ENCODE assay signal across 23 mouse cellular contexts in genomic region chr9:85423908-85424307, GRCm38 (mm10).
DNase-seq lines count a peak whose midpoint lies in the region; ATAC-seq lines count a peak whose summit lies in the region.
"Had no signal": no experiment of that assay in that cellular context is flagged by ENCODE, and none has a peak within 500 bp of the region (broad histone marks: within the 10 kb centered on the region; RNA-seq: fewer than 3 reads in every experiment).

No protein-coding gene starts in this region.

- no peaks in the 10 kb centered on the region for H3K27me3 ChIP-seq in splenic B cell, adult 2 months (ENCODE audit: control insufficient read depth, insufficient read depth, low read length, poor library complexity, severe bottlenecking)
- H3K27me3 ChIP-seq: forebrain, embryonic 13.5 days; hindbrain, embryonic 13.5 days had no signal

- 0 out of 2 replicates have a peak, but pooled peaks have one; percentile 29 for ATAC-seq in common myeloid progenitor, adult 5-6 weeks (replicated peaks; ENCODE audit: low read depth, poor library complexity, severe bottlenecking)
- ATAC-seq in megakaryocyte, adult 5-6 weeks (ENCODE audit: poor library complexity, severe bottlenecking), result peak; percentile 88
- ATAC-seq in activated CD4-positive, CD25-positive, alpha-beta regulatory T cell, adult 4 months, result no peak
- ATAC-seq: forebrain, embryonic 13.5 days; forebrain, embryonic 16.5 days; hindbrain, embryonic 16.5 days; inflammation-experienced regulatory T-cells, adult 6 months; intestine, embryonic 16.5 days had no signal

- DNase-seq in splenic B cell, adult 2 months (ENCODE audit: low read depth, low spot score), result peak; percentile 3
- DNase-seq in Muller cell, postnatal 12 days (ENCODE audit: inconsistent ontology term), result no peak
- no peak for DNase-seq in thymus, postnatal 10 days (ENCODE audit: low spot score in 2 of 2)
- DNase-seq: adrenal gland, adult 8-10 months; adrenal gland, postnatal 36 days; cerebellum, adult 18-20 months; cerebellum, adult 9-10 months; cerebellum, postnatal 36 days; gastrocnemius, postnatal 10 days; gastrocnemius, postnatal 36 days; heart, adult 11 months had no signal

- no peaks in the 10 kb centered on the region for H3K36me3 ChIP-seq in splenic B cell, adult 2 months (ENCODE audit: control insufficient read depth, insufficient read depth, low read length, poor library complexity, severe bottlenecking)
- H3K36me3 ChIP-seq: forebrain, embryonic 10.5 days; G1E; hindbrain, embryonic 10.5 days; hindbrain, embryonic 13.5 days had no signal
